Mouse (Mus musculus) erythroblast, embryonic 14.5 days (primary cell): ENCODE measurements around the gene Krt10.

Source experiments
- GATA1 ChIP-seq: IDR thresholded peaks from 2 replicates; pipeline ENCODE4 v1.6.1; 2012; ENCODE audit warnings: low read length, inconsistent platforms, mixed read lengths
- TAL1 ChIP-seq: IDR thresholded peaks from 3 replicates; pipeline ENCODE4 v1.6.1; 2012; ENCODE audit warnings: low read length, inconsistent platforms, mixed read lengths

DNA sequence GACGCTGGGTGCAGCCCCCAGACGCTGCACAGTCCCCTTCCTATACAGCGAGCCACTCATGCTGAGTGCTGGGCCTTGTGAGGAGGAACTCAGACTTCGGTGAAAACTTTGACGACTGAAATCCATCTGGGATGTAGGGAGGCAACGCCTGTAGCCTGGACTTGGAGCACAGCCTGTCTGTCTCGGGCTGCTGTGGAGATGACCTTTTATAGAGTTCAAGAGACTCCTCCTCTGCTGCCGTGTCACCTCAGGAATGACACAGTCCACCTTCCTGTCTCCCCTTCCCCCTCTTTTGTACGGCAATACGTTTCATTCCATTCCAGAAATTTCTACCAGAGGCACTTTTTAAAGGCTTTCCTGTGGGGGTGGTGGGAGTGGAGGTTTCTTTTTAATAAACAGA lies 48.8 kb upstream of the Krt10 start, which contains the start of gene Krt20:
- no peak for TF ChIP-seq GATA1
- TF ChIP-seq TAL1: no peak
